Mouse (Mus musculus): ENCODE data around the gene Il1rap. TPM values are rescaled to one million over a fixed set of nuclear protein-coding genes. Genes with fewer than 3 reads are reported as not detected.

Il1rap gene
- polyA plus RNA-seq, 1 experiment from 2014 or later = 3.9 TPM

DNA sequence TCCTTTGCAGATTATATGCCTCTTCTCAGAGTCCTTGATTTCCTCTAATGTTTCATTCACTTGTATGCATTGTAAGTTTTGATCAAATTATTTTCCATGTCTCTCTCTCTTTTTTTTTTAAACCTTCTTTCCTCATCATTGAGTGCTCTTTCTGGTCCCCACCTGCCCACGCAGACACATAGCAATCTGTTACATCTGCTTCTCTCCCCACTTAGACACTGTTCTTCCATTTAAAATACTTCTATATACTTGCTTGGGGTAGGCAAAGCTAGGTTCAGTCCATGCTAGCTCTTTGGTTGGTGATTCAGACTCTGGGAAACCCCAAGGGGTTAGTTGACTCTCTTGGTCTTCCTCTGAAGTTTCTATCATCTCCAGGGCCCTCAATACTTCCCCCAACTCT is 20.0 kb downstream of the Il1rap start:
- Histone ChIP-seq H3K9me3 (replicated peaks; ENCODE audit: control insufficient read depth, low read length) (no peaks in the 10 kb centered on the region), H3K9ac (ENCODE audit: low read length) (no peak overlapping the region), H3K4me3 (ENCODE audit: low read length) (no peak overlapping the region), H3K36me3 (ENCODE audit: control insufficient read depth, insufficient read depth) (no peaks in the 10 kb centered on the region), H3K4me1 (ENCODE audit: control insufficient read depth, insufficient read depth, low read length) (peaks cover 3% of the 10 kb centered on the region; the same call in 1 of the 2 replicates), H3K27ac (ENCODE audit: low read length) (no peak overlapping the region), H3K27me3 (ENCODE audit: control insufficient read depth, insufficient read depth, low read length) (no peaks in the 10 kb centered on the region), H3K4me2 (ENCODE audit: low read depth, low read length) (no peak overlapping the region)
- ATAC-seq (replicated peaks; ENCODE audit: extremely low read depth, insufficient read depth, low FRiP score) = no peak
- WGBS = 96% methylated on average over 1 of the region's 1 CpGs

DNA sequence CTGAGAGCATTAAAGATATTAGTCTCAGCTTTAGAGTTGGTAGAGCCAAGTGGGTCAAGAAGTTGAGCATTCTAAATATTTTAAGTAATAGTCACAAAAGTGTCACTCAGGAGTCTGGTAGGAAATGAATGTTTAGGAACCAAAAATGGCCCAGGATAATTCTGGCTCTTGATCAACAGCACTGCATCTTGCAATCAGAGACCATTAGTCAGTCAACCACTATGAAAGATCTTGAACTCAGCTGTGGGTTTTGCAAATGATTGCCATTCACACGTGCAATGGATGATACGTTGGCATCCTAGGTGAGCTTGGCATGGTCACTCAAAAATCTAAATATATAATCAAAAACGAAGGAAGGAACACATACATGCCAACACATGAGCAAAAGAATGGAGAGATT is 23.1 kb downstream of the Il1rap start:
- no peak overlapping the region for H3K27ac ChIP-seq (ENCODE audit: low read length)
- H3K4me2 ChIP-seq (ENCODE audit: low read depth, low read length) = no peak overlapping the region
- H3K9ac ChIP-seq (ENCODE audit: low read length) = no peak overlapping the region
- H3K27me3 ChIP-seq (ENCODE audit: control insufficient read depth, insufficient read depth, low read length) = no peaks in the 10 kb centered on the region
- H3K4me1 ChIP-seq (ENCODE audit: control insufficient read depth, insufficient read depth, low read length) = no peaks in the 10 kb centered on the region
- no peaks in the 10 kb centered on the region for H3K9me3 ChIP-seq (replicated peaks; ENCODE audit: control insufficient read depth, low read length)
- no peak overlapping the region for H3K4me3 ChIP-seq (ENCODE audit: low read length)
- no peaks in the 10 kb centered on the region for H3K36me3 ChIP-seq (ENCODE audit: control insufficient read depth, insufficient read depth)
- WGBS = 81% methylated on average over 3 of the region's 3 CpGs
- no peak for ATAC-seq (replicated peaks; ENCODE audit: extremely low read depth, insufficient read depth, low FRiP score)

DNA sequence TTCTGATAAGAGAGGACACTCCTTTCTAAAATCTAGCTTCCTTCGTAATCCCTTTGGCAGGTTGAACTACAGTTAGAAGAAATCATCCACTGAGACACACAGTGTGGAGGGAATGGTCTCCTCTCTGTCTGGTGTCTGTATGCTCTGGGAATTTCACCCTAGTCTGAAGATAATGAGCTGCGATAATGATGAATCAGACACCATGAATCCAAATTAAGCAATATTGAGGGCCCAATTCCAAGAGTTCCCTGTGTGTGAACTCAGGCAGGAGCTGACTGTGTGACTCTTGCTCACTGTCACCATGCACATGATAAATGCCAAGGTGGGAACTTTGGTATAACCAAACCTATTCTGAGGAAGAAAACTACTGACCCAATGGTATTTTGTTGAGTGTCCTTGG is 26.5 kb downstream of the Il1rap start:
- no peaks in the 10 kb centered on the region for H3K4me1 ChIP-seq (ENCODE audit: control insufficient read depth, insufficient read depth, low read length)
- no peak overlapping the region for H3K9ac ChIP-seq (ENCODE audit: low read length)
- H3K4me3 ChIP-seq (ENCODE audit: low read length) = no peak overlapping the region
- ATAC-seq (replicated peaks; ENCODE audit: extremely low read depth, insufficient read depth, low FRiP score) = no peak
- no peaks in the 10 kb centered on the region for H3K9me3 ChIP-seq (replicated peaks; ENCODE audit: control insufficient read depth, low read length)
- no peaks in the 10 kb centered on the region for H3K27me3 ChIP-seq (ENCODE audit: control insufficient read depth, insufficient read depth, low read length)
- H3K36me3 ChIP-seq (ENCODE audit: control insufficient read depth, insufficient read depth) = no peaks in the 10 kb centered on the region
- no peak overlapping the region for H3K4me2 ChIP-seq (ENCODE audit: low read depth, low read length)
- WGBS = 81% methylated on average over 2 of the region's 2 CpGs
- no peak overlapping the region for H3K27ac ChIP-seq (ENCODE audit: low read length)

DNA sequence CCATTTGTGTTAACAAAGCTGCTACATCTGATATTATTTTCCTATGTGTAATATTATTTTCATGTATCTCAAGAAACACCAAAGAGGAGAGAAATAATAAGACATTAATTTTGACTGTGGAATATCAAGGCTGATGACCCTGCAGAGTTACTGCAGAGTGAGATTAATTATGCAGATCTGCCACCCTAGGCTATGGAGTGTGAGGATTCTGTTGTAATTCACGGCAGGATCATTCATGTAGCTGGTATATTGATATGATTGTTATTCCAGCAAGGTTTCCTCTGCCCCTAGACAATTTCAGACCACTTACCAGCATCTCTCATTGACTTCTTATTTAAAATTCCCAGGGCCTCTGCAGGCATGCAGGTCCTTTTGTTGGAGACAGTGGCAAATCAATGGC is 29.0 kb downstream of the Il1rap start:
- no peak overlapping the region for H3K9ac ChIP-seq (ENCODE audit: low read length)
- WGBS = 56% methylated on average over 1 of the region's 1 CpGs
- H3K4me1 ChIP-seq (ENCODE audit: control insufficient read depth, insufficient read depth, low read length) = no peaks in the 10 kb centered on the region
- no peak overlapping the region for H3K4me3 ChIP-seq (ENCODE audit: low read length)
- H3K9me3 ChIP-seq (replicated peaks; ENCODE audit: control insufficient read depth, low read length) = no peaks in the 10 kb centered on the region
- H3K36me3 ChIP-seq (ENCODE audit: control insufficient read depth, insufficient read depth) = no peaks in the 10 kb centered on the region
- no peak overlapping the region for H3K4me2 ChIP-seq (ENCODE audit: low read depth, low read length)
- H3K27me3 ChIP-seq (ENCODE audit: control insufficient read depth, insufficient read depth, low read length) = no peaks in the 10 kb centered on the region
- no peak for ATAC-seq (replicated peaks; ENCODE audit: extremely low read depth, insufficient read depth, low FRiP score)
- H3K27ac ChIP-seq (ENCODE audit: low read length) = no peak overlapping the region

DNA sequence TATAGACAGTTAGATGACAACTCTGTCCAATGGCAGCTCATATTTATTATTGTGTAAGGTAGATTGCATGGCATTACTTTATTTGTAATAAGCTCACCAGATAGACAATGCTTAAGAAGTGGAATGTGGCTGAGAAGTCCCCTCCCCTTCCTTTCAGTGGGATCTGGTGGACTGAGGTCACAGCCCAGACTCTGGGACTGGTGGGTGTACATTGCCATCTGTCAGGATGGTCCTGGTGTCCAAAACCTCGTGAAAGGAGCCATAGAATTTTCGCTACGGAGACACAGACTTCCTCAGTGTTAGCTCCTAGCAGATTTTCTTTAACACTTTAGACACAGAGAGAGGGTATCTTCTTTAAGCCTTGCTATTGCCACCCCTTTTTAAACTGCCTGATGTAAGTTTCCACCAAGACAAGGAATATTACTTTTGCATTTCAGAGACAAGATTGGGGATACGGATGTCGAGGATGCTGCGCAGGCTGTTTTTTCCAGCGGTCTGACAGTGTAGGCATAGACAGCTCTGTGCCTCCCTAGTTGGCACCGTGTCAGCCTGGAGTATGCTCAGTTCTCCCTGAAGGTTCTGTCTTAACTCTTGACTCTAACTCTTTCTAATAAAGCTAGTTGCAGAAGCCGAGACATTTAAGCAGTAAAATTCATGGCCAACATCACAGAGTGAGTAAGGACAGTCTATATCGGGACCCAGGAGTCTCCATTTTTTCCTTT is 31.2 kb downstream of the Il1rap start:
- 78% methylated on average over 10 of the region's 10 CpGs for WGBS
- Histone ChIP-seq H3K9me3 (replicated peaks; ENCODE audit: control insufficient read depth, low read length) (no peaks in the 10 kb centered on the region), H3K9ac (ENCODE audit: low read length) (no peak overlapping the region), H3K4me1 (ENCODE audit: control insufficient read depth, insufficient read depth, low read length) (no peaks in the 10 kb centered on the region), H3K4me2 (ENCODE audit: low read depth, low read length) (no peak overlapping the region), H3K27me3 (ENCODE audit: control insufficient read depth, insufficient read depth, low read length) (no peaks in the 10 kb centered on the region), H3K4me3 (ENCODE audit: low read length) (no peak overlapping the region), H3K27ac (ENCODE audit: low read length) (no peak overlapping the region), H3K36me3 (ENCODE audit: control insufficient read depth, insufficient read depth) (no peaks in the 10 kb centered on the region)
- ATAC-seq (replicated peaks; ENCODE audit: extremely low read depth, insufficient read depth, low FRiP score) = no peak

DNA sequence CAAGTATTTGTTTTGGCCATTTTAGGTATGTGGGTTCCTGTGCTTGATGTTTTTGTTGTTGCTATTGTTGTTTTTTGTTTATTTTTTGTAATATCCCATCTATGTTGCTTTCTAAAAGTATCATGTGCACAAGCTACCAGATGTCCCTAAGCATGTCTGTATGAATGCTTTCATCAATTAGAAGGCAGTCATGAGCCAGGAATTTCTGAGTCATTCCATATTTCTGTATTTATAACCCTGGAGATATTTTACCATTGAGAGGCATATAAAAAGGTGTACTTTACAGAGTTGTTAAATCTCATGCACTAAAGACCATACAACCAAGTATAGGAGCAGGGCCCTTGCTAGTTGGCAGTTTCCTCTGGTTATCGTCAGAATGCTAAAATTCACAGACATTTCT is 41.6 kb downstream of the Il1rap start:
- Histone ChIP-seq H3K4me3 (ENCODE audit: low read length) (no peak overlapping the region), H3K27ac (ENCODE audit: low read length) (no peak overlapping the region), H3K36me3 (ENCODE audit: control insufficient read depth, insufficient read depth) (no peaks in the 10 kb centered on the region), H3K9me3 (replicated peaks; ENCODE audit: control insufficient read depth, low read length) (no peaks in the 10 kb centered on the region), H3K4me2 (ENCODE audit: low read depth, low read length) (no peak overlapping the region), H3K9ac (ENCODE audit: low read length) (no peak overlapping the region), H3K27me3 (ENCODE audit: control insufficient read depth, insufficient read depth, low read length) (no peaks in the 10 kb centered on the region), H3K4me1 (ENCODE audit: control insufficient read depth, insufficient read depth, low read length) (no peaks in the 10 kb centered on the region)
- no peak for ATAC-seq (replicated peaks; ENCODE audit: extremely low read depth, insufficient read depth, low FRiP score)
- 65% methylated on average over 1 of the region's 1 CpGs for WGBS

DNA sequence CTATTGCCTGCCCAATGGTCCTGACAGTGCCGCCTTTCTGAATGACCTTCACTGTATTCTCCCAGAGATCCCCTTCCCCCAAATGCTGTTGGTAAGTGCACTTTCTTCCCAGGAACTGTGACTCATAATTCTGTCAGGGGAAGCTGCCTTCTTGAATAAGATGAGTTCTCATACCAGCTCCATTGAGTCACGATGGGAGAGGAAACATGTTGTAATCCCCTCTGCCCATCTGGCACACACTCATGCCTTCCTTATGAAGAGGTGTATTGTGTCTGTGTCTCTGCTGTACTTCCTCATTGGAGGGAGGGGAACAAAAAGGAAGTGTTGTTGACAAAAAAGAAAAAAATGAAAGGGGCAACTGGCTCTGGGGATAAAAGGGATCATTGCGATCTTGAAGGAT is 44.6 kb downstream of the Il1rap start:
- no peak for ATAC-seq (replicated peaks; ENCODE audit: extremely low read depth, insufficient read depth, low FRiP score)
- no peak overlapping the region for H3K9ac ChIP-seq (ENCODE audit: low read length)
- WGBS = 74% methylated on average over 3 of the region's 3 CpGs
- H3K36me3 ChIP-seq (ENCODE audit: control insufficient read depth, insufficient read depth) = no peaks in the 10 kb centered on the region
- no peak overlapping the region for H3K27ac ChIP-seq (ENCODE audit: low read length)
- H3K4me3 ChIP-seq (ENCODE audit: low read length) = no peak overlapping the region
- no peak overlapping the region for H3K4me2 ChIP-seq (ENCODE audit: low read depth, low read length)
- H3K4me1 ChIP-seq (ENCODE audit: control insufficient read depth, insufficient read depth, low read length) = no peaks in the 10 kb centered on the region
- H3K27me3 ChIP-seq (ENCODE audit: control insufficient read depth, insufficient read depth, low read length) = no peaks in the 10 kb centered on the region
- no peaks in the 10 kb centered on the region for H3K9me3 ChIP-seq (replicated peaks; ENCODE audit: control insufficient read depth, low read length)

DNA sequence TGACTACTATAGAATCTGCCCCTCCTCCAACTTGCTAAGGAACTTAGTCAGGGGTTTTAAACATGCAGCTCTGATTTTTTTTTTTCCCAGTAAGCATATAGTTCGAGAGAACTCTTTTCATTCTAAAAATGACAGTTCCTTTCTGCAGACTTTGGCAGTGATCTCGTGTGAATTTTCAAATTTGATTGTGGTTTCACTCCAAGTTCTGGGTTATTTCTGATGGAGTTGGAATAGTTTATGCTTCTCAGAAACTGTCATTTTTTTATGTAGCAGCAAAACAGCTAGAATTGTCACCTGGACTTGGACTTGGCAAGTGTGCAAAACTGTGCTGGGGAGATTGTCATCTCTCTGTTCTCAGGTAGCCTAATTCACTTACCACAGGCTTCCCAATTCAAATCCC is 53.3 kb downstream of the Il1rap start:
- H3K4me2 ChIP-seq (ENCODE audit: low read depth, low read length) = no peak overlapping the region
- no peaks in the 10 kb centered on the region for H3K36me3 ChIP-seq (ENCODE audit: control insufficient read depth, insufficient read depth)
- ATAC-seq (replicated peaks; ENCODE audit: extremely low read depth, insufficient read depth, low FRiP score) = no peak
- H3K9ac ChIP-seq (ENCODE audit: low read length) = no peak overlapping the region
- WGBS = 57% methylated on average over 2 of the region's 2 CpGs
- no peak overlapping the region for H3K27ac ChIP-seq (ENCODE audit: low read length)
- H3K4me1 ChIP-seq (ENCODE audit: control insufficient read depth, insufficient read depth, low read length) = no peaks in the 10 kb centered on the region
- no peaks in the 10 kb centered on the region for H3K27me3 ChIP-seq (ENCODE audit: control insufficient read depth, insufficient read depth, low read length)
- H3K4me3 ChIP-seq (ENCODE audit: low read length) = no peak overlapping the region
- no peaks in the 10 kb centered on the region for H3K9me3 ChIP-seq (replicated peaks; ENCODE audit: control insufficient read depth, low read length)

DNA sequence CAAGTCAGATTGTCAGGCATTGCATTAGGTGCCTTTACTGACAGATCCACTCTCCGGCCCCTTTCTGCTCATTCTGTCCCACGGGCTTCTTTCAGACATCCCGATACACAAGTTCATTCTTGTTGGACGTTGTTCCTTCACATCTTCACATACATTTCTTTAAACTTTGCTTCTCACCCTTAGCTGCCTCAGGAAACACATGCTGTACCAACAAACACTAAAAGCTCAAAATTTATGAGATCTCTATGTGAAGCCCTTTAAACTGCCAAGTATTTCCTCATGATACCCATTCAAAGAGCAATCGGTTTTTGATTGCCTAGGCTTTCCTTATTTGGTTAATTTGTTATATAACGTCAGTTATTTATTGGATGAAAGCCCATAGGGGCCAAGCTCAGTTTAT is 61.6 kb downstream of the Il1rap start:
- Histone ChIP-seq H3K27me3 (ENCODE audit: control insufficient read depth, insufficient read depth, low read length) (no peaks in the 10 kb centered on the region), H3K4me1 (ENCODE audit: control insufficient read depth, insufficient read depth, low read length) (no peaks in the 10 kb centered on the region), H3K4me2 (ENCODE audit: low read depth, low read length) (no peak overlapping the region), H3K9me3 (replicated peaks; ENCODE audit: control insufficient read depth, low read length) (no peaks in the 10 kb centered on the region), H3K27ac (ENCODE audit: low read length) (no peak overlapping the region), H3K36me3 (ENCODE audit: control insufficient read depth, insufficient read depth) (no peaks in the 10 kb centered on the region), H3K4me3 (ENCODE audit: low read length) (no peak overlapping the region), H3K9ac (ENCODE audit: low read length) (no peak overlapping the region)
- no peak for ATAC-seq (replicated peaks; ENCODE audit: extremely low read depth, insufficient read depth, low FRiP score)
- whole genome bisulfite sequencing = 78% methylated on average over 6 of the region's 6 CpGs
